Mouse (Mus musculus): ENCODE data around the gene Utp11. TPM values are rescaled to one million over a fixed set of nuclear protein-coding genes. Genes with fewer than 3 reads are reported as not detected.

Utp11 gene
- polyA plus RNA-seq, 1 experiment = 0.85 TPM

GRCm38 (mm10) chr4:124647909-124648308 lies 45.5 kb downstream of the Utp11 start:
- no peaks in the 10 kb centered on the region for H3K36me3 ChIP-seq (ENCODE audit: control insufficient read depth, insufficient read depth, low read length)
- H3K4me1 ChIP-seq (ENCODE audit: control insufficient read depth, insufficient read depth, insufficient read length, low read length) = peaks cover 16% of the 10 kb centered on the region
- TF ChIP-seq CTCF (IDR thresholded peaks at IDR 0.05; ENCODE audit: extremely low read depth, insufficient read length, insufficient replicate concordance, low read depth, low read length) (no peak), POLR2A (IDR thresholded peaks at IDR 0.05; ENCODE audit: low read depth, low read length) (no peak)
- no peak overlapping the region for H3K27ac ChIP-seq (ENCODE audit: insufficient read depth, low read depth, low read length)
- no peak overlapping the region for H3K4me3 ChIP-seq (ENCODE audit: low read depth, low read length)
- H3K27me3 ChIP-seq (ENCODE audit: control insufficient read depth, insufficient read depth, low read length) = peaks cover 4% of the 10 kb centered on the region; the same call in 1 of the 2 replicates
- 64% methylated on average over 5 of the region's 5 CpGs for WGBS

GRCm38 (mm10) chr4:124646591-124646990 lies 46.8 kb downstream of the Utp11 start:
- Histone ChIP-seq H3K27me3 (ENCODE audit: control insufficient read depth, insufficient read depth, low read length) (no peaks in the 10 kb centered on the region), H3K27ac (ENCODE audit: insufficient read depth, low read depth, low read length) (no peak overlapping the region), H3K36me3 (ENCODE audit: control insufficient read depth, insufficient read depth, low read length) (no peaks in the 10 kb centered on the region), H3K4me1 (ENCODE audit: control insufficient read depth, insufficient read depth, insufficient read length, low read length) (peaks cover 16% of the 10 kb centered on the region), H3K4me3 (ENCODE audit: low read depth, low read length) (peak overlapping the region; percentile 18; the same call in 1 of the 2 replicates)
- 15% methylated on average over 8 of the region's 8 CpGs for WGBS
- no peak for TF ChIP-seq POLR2A (IDR thresholded peaks at IDR 0.05; ENCODE audit: low read depth, low read length)
- TF ChIP-seq CTCF (IDR thresholded peaks at IDR 0.05; ENCODE audit: extremely low read depth, insufficient read length, insufficient replicate concordance, low read depth, low read length) = no peak

- no peaks in the 10 kb centered on the region for H3K36me3 ChIP-seq (ENCODE audit: control insufficient read depth, insufficient read depth, low read length)
- no peak overlapping the region for H3K4me3 ChIP-seq (ENCODE audit: low read depth, low read length)
- no peak for TF ChIP-seq POLR2A (IDR thresholded peaks at IDR 0.05; ENCODE audit: low read depth, low read length)
- no peak for TF ChIP-seq CTCF (IDR thresholded peaks at IDR 0.05; ENCODE audit: extremely low read depth, insufficient read length, insufficient replicate concordance, low read depth, low read length)
- H3K27me3 ChIP-seq (ENCODE audit: control insufficient read depth, insufficient read depth, low read length) = no peaks in the 10 kb centered on the region
- H3K4me1 ChIP-seq (ENCODE audit: control insufficient read depth, insufficient read depth, insufficient read length, low read length) = peaks cover 16% of the 10 kb centered on the region
- H3K27ac ChIP-seq (ENCODE audit: insufficient read depth, low read depth, low read length) = no peak overlapping the region
- 9% methylated on average over 3 of the region's 3 CpGs for WGBS
Observed at GRCm38 (mm10) chr4:124644974-124645433, 48.4 kb downstream of the Utp11 start.

- Histone ChIP-seq H3K36me3 (ENCODE audit: control insufficient read depth, insufficient read depth, low read length) (no peaks in the 10 kb centered on the region), H3K4me3 (ENCODE audit: low read depth, low read length) (no peak overlapping the region)
- WGBS = 79% methylated on average over 9 of the region's 9 CpGs
Observed at GRCm38 (mm10) chr4:124643859-124644258, 49.5 kb downstream of the Utp11 start.

DNA sequence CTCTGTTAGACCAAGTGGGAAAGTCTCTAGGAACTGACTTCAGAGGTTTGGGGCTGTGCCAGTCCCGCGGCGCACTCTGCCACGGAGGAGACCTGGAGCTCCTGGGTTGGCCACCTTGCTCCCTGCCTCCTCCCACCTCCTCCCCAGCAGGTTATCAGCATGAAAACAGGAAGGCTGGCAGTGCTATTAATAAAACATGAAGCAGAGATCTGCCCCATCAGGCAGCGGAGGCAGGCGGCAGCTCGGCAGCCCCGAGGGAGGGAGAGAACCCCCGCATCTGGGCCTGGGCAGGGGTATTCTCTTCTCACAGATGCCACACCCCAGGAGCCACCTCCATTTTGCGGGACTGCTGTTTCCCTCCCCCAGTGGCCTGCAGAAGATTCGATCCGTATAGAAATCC lies 53.7 kb downstream of the Utp11 start:
- 28% methylated on average over 12 of the region's 12 CpGs for WGBS
- Histone ChIP-seq H3K36me3 (ENCODE audit: control insufficient read depth, insufficient read depth, low read length) (no peaks in the 10 kb centered on the region), H3K4me1 (ENCODE audit: control insufficient read depth, insufficient read depth, insufficient read length, low read length) (no peaks in the 10 kb centered on the region; the same call in 1 of the 2 replicates), H3K27me3 (ENCODE audit: control insufficient read depth, insufficient read depth, low read length) (no peaks in the 10 kb centered on the region), H3K4me3 (ENCODE audit: low read depth, low read length) (no peak overlapping the region), H3K27ac (ENCODE audit: insufficient read depth, low read depth, low read length) (no peak overlapping the region)
- no peak for TF ChIP-seq POLR2A (IDR thresholded peaks at IDR 0.05; ENCODE audit: low read depth, low read length)
- no peak for TF ChIP-seq CTCF (IDR thresholded peaks at IDR 0.05; ENCODE audit: extremely low read depth, insufficient read length, insufficient replicate concordance, low read depth, low read length)

More at GRCm38 (mm10) chr4:124643859-124644258, 49.5 kb downstream of the Utp11 start:
- TF ChIP-seq POLR2A (IDR thresholded peaks at IDR 0.05; ENCODE audit: low read depth, low read length) (no peak), CTCF (IDR thresholded peaks at IDR 0.05; ENCODE audit: extremely low read depth, insufficient read length, insufficient replicate concordance, low read depth, low read length) (no peak)
- Histone ChIP-seq H3K27ac (ENCODE audit: insufficient read depth, low read depth, low read length) (no peak overlapping the region), H3K4me1 (ENCODE audit: control insufficient read depth, insufficient read depth, insufficient read length, low read length) (peaks cover 16% of the 10 kb centered on the region), H3K27me3 (ENCODE audit: control insufficient read depth, insufficient read depth, low read length) (no peaks in the 10 kb centered on the region)

DNA sequence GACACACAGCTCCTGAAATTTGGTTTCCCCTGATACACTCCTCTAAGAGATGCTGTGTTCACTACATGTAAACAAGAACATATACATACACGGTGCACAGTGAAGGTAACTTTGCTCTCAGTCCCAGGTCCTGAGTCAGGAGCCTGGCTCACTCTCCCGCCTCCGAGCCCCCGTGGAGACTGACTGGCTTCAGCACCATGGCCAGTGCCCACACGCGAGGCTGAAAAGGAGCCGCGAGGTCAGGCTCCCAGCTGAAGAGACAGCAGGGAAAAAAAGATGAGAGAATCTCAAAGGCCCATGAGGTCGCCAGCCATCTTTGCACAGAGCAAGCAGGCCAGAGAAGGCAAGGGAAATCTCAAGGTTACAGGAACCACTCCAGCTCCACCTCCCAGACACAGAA lies 60.1 kb downstream of the Utp11 start:
- no peak for TF ChIP-seq CTCF (IDR thresholded peaks at IDR 0.05; ENCODE audit: extremely low read depth, insufficient read length, insufficient replicate concordance, low read depth, low read length)
- TF ChIP-seq POLR2A (IDR thresholded peaks at IDR 0.05; ENCODE audit: low read depth, low read length) = no peak
- no peaks in the 10 kb centered on the region for H3K27me3 ChIP-seq (ENCODE audit: control insufficient read depth, insufficient read depth, low read length)
- no peak overlapping the region for H3K27ac ChIP-seq (ENCODE audit: insufficient read depth, low read depth, low read length)
- no peaks in the 10 kb centered on the region for H3K4me1 ChIP-seq (ENCODE audit: control insufficient read depth, insufficient read depth, insufficient read length, low read length)
- WGBS = 5% methylated on average over 9 of the region's 9 CpGs
- H3K4me3 ChIP-seq (ENCODE audit: low read depth, low read length) = no peak overlapping the region
- H3K36me3 ChIP-seq (ENCODE audit: control insufficient read depth, insufficient read depth, low read length) = no peaks in the 10 kb centered on the region

DNA sequence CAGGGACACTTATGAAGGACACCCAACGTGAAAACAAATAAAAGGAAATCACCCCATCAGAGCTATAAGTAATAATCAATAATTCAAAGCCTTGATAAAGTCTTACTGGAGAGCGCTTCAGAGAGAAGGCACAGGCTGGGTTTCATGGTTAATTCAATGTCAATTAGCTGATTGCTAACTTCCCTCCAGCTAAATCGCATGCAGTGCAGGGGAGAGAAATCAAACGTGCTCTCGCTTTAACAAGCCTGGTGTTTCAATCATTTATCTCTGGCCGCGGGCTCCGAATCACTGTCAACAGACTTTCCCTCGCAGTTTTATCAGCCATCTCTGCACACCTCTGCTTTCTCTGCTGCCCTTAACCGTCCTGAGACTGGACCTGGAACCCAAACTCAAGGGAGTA lies 60.5 kb downstream of the Utp11 start:
- WGBS = 58% methylated on average over 10 of the region's 10 CpGs
- TF ChIP-seq CTCF (IDR thresholded peaks at IDR 0.05; ENCODE audit: extremely low read depth, insufficient read length, insufficient replicate concordance, low read depth, low read length) (no peak), POLR2A (IDR thresholded peaks at IDR 0.05; ENCODE audit: low read depth, low read length) (no peak)
- Histone ChIP-seq H3K36me3 (ENCODE audit: control insufficient read depth, insufficient read depth, low read length) (no peaks in the 10 kb centered on the region), H3K4me1 (ENCODE audit: control insufficient read depth, insufficient read depth, insufficient read length, low read length) (no peaks in the 10 kb centered on the region), H3K27ac (ENCODE audit: insufficient read depth, low read depth, low read length) (no peak overlapping the region), H3K27me3 (ENCODE audit: control insufficient read depth, insufficient read depth, low read length) (no peaks in the 10 kb centered on the region), H3K4me3 (ENCODE audit: low read depth, low read length) (no peak overlapping the region)
